Mouse (Mus musculus) embryonic facial prominence, embryonic 14.5 days (tissue): Measurements from ENCODE around the gene Pold1. TPM values are rescaled to one million over a fixed set of nuclear protein-coding genes. Genes with fewer than 3 reads are reported as not detected.
A peak's percentile ranks its signal among the peaks of the same experiment; 100 is the strongest.

Experiments used
- ATAC-seq: fragments of 200-750 bp; cut with Nextera tagmentation; 2 replicates; pipeline ENCODE4 v1.8.0; 2017; ENCODE audit warnings: low read depth, moderate number of reproducible peaks, moderate TSS enrichment
- DNase-seq: peaks from one replicate; pipeline ENCODE4 v3.0.0-alpha.2; 2015; ENCODE audit warnings: low spot score
- H3K27ac ChIP-seq: fragments of 300-500 bp; sonication (generic); replicated peaks from 2 replicates; pipeline ENCODE4 v1.5.1; 2014; ENCODE audit warnings: low read depth, mild to moderate bottlenecking, low read length, moderate library complexity
- H3K27me3 ChIP-seq: fragments of 300-500 bp; sonication (generic); replicated peaks from 2 replicates; pipeline ENCODE4 v1.6.1; 2014; ENCODE audit warnings: low read length; ENCODE audit not compliant: control insufficient read depth, insufficient read depth
- H3K36me3 ChIP-seq: fragments of 300-500 bp; sonication (generic); 2 replicates; pipeline ENCODE4 v1.6.1; 2014; ENCODE audit warnings: low read length, mixed read lengths; ENCODE audit not compliant: control insufficient read depth, insufficient read depth
- H3K4me1 ChIP-seq: fragments of 300-500 bp; sonication (generic); 2 replicates; pipeline ENCODE4 v1.6.1; 2014; ENCODE audit warnings: antibody characterized with exemption, low read length; ENCODE audit not compliant: control insufficient read depth, insufficient read depth
- H3K4me2 ChIP-seq: fragments of 300-500 bp; sonication (generic); 2 replicates; pipeline ENCODE4 v1.6.1; 2014; ENCODE audit warnings: low read depth, mild to moderate bottlenecking, low read length, moderate library complexity, mixed read lengths
- H3K4me3 ChIP-seq: fragments of 300-500 bp; sonication (generic); 2 replicates; pipeline ENCODE4 v1.5.1; 2014; ENCODE audit warnings: low read depth, mild to moderate bottlenecking, low read length
- H3K9ac ChIP-seq: fragments of 300-500 bp; sonication (generic); 2 replicates; pipeline ENCODE4 v1.6.1; 2014; ENCODE audit warnings: low read depth, mild to moderate bottlenecking, low read length, moderate library complexity, mixed read lengths
- H3K9me3 ChIP-seq: fragments of 300-500 bp; sonication (generic); 2 replicates; pipeline ENCODE4 v1.6.1; 2016; ENCODE audit warnings: low read length; ENCODE audit not compliant: control insufficient read depth
- WGBS: fragments of 180-500 bp; shearing (Covaris S2); extraction: QIAGEN DNeasy Blood & Tissue Kit; methylation state at CpG from one replicate; pipeline ENCODE4 v1.1.7; 2014; 5-methylcytosine and 5-hydroxymethylcytosine counted together
- polyA plus RNA-seq: library from polyadenylated mRNA; unstranded; fragments of >200 nt; fragmentation: Nextera tagmentation; extraction: Ambion mirVana; gene quantifications from 2 replicates; pipeline ENCODE4 v1.2.1, GENCODE M21; 2014

The Pold1 gene
- polyA plus RNA-seq, 1 experiment from 2014 or later: 57.9 TPM

- ATAC-seq (peak; percentile 72), DNase-seq (peak; percentile 93)
- Histone ChIP-seq H3K36me3 (peaks cover 31% of the 10 kb centered on the region), H3K4me3 (peak overlapping the region; percentile 97), H3K4me2 (peak overlapping the region; percentile 59), H3K9ac (peak overlapping the region; percentile 86), H3K27me3 (no peaks in the 10 kb centered on the region), H3K9me3 (no peaks in the 10 kb centered on the region), H3K4me1 (peaks cover 7% of the 10 kb centered on the region), H3K27ac (peak overlapping the region; percentile 100)
- 2% methylated on average over 28 of the region's 32 CpGs for WGBS
Observed at GRCm38 (mm10) chr7:44553196-44553764, 4.6 kb upstream of the Pold1 start.

- Histone ChIP-seq H3K9ac (0 out of 2 replicates have a peak overlapping the region, but pooled peaks have one; percentile 25), H3K4me1 (peaks cover 15% of the 10 kb centered on the region), H3K27me3 (no peaks in the 10 kb centered on the region), H3K4me2 (peak overlapping the region; percentile 59), H3K36me3 (peaks cover 31% of the 10 kb centered on the region), H3K9me3 (no peaks in the 10 kb centered on the region), H3K4me3 (peak overlapping the region; percentile 97), H3K27ac (peak overlapping the region; percentile 100; the same call in 1 of the 2 replicates)
- 91% methylated on average over 31 of the region's 31 CpGs for WGBS
- DNase-seq (no peak), ATAC-seq (no peak)
Observed at GRCm38 (mm10) chr7:44552141-44552908, 3.7 kb upstream of the Pold1 start.

- DNase-seq: no peak
- no peak for ATAC-seq
- 85% methylated on average over 18 of the region's 22 CpGs for WGBS
- Histone ChIP-seq H3K4me2 (no peak overlapping the region), H3K36me3 (peaks cover 31% of the 10 kb centered on the region), H3K9me3 (no peaks in the 10 kb centered on the region), H3K9ac (no peak overlapping the region), H3K4me1 (peaks cover 20% of the 10 kb centered on the region), H3K27ac (no peak overlapping the region), H3K4me3 (no peak overlapping the region), H3K27me3 (no peaks in the 10 kb centered on the region)
Observed at GRCm38 (mm10) chr7:44551731-44552130, 3.1 kb upstream of the Pold1 start.

DNA sequence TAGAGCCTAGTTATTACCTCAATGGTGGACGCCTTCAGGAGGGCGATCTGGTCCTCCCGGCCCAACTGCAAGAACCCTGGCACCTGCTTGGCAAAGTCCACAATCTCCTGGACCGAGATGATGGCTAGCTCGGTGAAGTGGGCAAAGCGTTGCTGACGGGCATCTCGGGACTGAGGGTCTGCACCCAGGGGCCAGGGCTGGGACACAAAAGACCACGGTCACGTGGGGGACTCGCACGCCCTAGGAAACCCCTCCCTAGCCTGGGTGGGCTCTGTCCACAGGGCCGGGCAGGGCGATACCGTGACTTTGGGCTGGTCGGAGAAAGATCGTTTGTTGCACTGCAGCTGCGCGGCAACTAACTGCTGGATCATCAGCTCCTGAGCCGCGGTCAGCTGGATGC lies 2.7 kb upstream of the Pold1 start:
- Histone ChIP-seq H3K9me3 (no peaks in the 10 kb centered on the region), H3K4me1 (peaks cover 20% of the 10 kb centered on the region), H3K27ac (no peak overlapping the region), H3K36me3 (peaks cover 31% of the 10 kb centered on the region), H3K4me3 (no peak overlapping the region), H3K9ac (no peak overlapping the region), H3K4me2 (no peak overlapping the region), H3K27me3 (no peaks in the 10 kb centered on the region)
- DNase-seq: no peak
- ATAC-seq: no peak
- WGBS: 96% methylated on average over 21 of the region's 21 CpGs

GRCm38 (mm10) chr7:44550409-44550678 lies 1.7 kb upstream of the Pold1 start:
- no peaks in the 10 kb centered on the region for H3K9me3 ChIP-seq
- no peak overlapping the region for H3K4me3 ChIP-seq
- H3K36me3 ChIP-seq: peaks cover 31% of the 10 kb centered on the region
- WGBS: 91% methylated on average over 12 of the region's 12 CpGs
- no peak overlapping the region for H3K9ac ChIP-seq
- no peak overlapping the region for H3K4me2 ChIP-seq
- no peaks in the 10 kb centered on the region for H3K27me3 ChIP-seq
- DNase-seq: no peak
- ATAC-seq: no peak
- H3K27ac ChIP-seq: no peak overlapping the region
- peaks cover 20% of the 10 kb centered on the region for H3K4me1 ChIP-seq

GRCm38 (mm10) chr7:44549621-44550408 lies 1.2 kb upstream of the Pold1 start:
- H3K9ac ChIP-seq: no peak overlapping the region
- peaks cover 20% of the 10 kb centered on the region for H3K4me1 ChIP-seq
- no peak overlapping the region for H3K4me2 ChIP-seq
- H3K9me3 ChIP-seq: no peaks in the 10 kb centered on the region
- ATAC-seq: no peak
- H3K27ac ChIP-seq: no peak overlapping the region
- peaks cover 31% of the 10 kb centered on the region for H3K36me3 ChIP-seq
- no peaks in the 10 kb centered on the region for H3K27me3 ChIP-seq
- no peak overlapping the region for H3K4me3 ChIP-seq
- WGBS: 94% methylated on average over 23 of the region's 23 CpGs
- DNase-seq: no peak

- ATAC-seq: no peak
- peaks cover 38% of the 10 kb centered on the region for H3K36me3 ChIP-seq
Observed at GRCm38 (mm10) chr7:44547725-44548124, 924 bp downstream of the Pold1 start.

DNA sequence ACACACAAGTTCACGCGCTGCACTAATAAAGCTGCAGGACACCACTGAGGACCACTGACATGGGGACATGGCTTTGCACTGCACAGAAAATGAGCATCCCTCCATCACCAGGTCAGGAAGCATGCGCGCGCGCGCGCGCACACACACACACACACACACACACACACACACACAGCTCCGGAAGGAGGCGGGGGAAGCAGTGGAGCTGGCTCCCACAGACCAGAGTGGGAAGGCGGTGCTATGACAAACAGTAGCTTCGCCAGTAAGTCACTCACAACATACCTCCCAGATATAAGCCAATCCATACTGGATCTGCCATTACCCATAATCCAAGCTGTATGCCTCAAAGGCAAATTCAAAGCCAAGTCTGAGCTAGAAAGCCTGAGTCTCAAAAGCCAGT lies 1.6 kb downstream of the Pold1 start:
- Histone ChIP-seq H3K36me3 (peaks cover 41% of the 10 kb centered on the region), H3K27ac (no peak overlapping the region)
- 95% methylated on average over 13 of the region's 13 CpGs for WGBS

More at GRCm38 (mm10) chr7:44547725-44548124, 924 bp downstream of the Pold1 start:
- WGBS: 20% methylated on average over 5 of the region's 5 CpGs
- H3K4me2 ChIP-seq: peak overlapping the region; percentile 72
- H3K4me3 ChIP-seq: peak overlapping the region; percentile 70
- H3K27me3 ChIP-seq: no peaks in the 10 kb centered on the region
- H3K9me3 ChIP-seq: no peaks in the 10 kb centered on the region
- peak; percentile 30 for DNase-seq
- H3K27ac ChIP-seq: no peak overlapping the region
- H3K9ac ChIP-seq: peak overlapping the region; percentile 71
- peaks cover 15% of the 10 kb centered on the region for H3K4me1 ChIP-seq

More for the DNA sequence above, 1.6 kb downstream of the Pold1 start:
- Histone ChIP-seq H3K9me3 (no peaks in the 10 kb centered on the region), H3K4me2 (peak overlapping the region; percentile 72), H3K9ac (peak overlapping the region; percentile 71; the same call in 1 of the 2 replicates), H3K4me3 (peak overlapping the region; percentile 70; the same call in 1 of the 2 replicates), H3K4me1 (peaks cover 13% of the 10 kb centered on the region), H3K27me3 (no peaks in the 10 kb centered on the region)
- DNase-seq: no peak
- no peak for ATAC-seq
